Mouse (Mus musculus): ENCODE results near the gene 4930447C04Rik.

The 4930447C04Rik gene

DNA sequence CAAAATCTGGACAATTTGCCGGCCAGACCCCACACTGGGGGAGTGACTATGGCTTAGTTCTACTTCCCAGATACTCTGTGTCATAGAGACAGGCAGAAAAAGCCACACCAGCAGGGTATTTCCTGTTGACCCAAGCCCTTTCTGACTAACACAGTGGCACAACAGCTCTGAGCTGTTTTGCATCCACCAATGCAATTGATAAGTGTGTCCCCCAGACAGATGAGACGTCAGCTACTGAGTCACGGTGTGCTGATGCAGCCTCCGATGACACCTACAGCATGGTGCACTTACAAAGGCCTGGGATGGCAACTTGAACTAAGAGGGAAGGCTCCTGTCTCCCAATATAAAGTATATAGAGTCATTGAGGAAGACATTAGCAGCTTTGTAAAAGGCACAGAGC, 103.3 kb downstream of the 4930447C04Rik start:
- no peak for DNase-seq (ENCODE audit: low spot score)

DNA sequence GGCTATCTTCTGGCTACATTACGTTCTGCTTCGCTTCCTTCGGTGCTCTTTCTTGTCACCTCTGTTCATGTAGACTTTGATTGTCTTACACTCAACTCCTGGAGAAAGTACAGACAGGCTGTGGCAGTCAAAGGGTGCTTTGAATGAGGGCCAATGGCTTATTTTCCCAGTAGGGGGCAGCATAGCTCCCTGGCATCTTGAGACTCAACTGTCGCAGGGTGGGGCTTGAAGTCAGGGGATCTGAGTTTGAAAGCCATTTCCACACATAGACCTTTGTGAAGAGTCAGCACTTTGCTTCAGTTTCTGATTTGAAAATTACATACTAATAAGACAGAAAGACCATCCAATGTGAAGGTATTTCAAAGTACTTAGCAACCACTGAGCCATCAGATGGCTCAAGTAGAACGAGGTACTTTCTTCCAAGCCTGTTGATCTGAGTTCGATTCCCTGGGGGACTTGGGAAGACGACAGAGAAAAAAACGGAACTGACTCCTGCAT, 105.0 kb downstream of the 4930447C04Rik start:
- no peak for DNase-seq (ENCODE audit: low spot score)

DNA sequence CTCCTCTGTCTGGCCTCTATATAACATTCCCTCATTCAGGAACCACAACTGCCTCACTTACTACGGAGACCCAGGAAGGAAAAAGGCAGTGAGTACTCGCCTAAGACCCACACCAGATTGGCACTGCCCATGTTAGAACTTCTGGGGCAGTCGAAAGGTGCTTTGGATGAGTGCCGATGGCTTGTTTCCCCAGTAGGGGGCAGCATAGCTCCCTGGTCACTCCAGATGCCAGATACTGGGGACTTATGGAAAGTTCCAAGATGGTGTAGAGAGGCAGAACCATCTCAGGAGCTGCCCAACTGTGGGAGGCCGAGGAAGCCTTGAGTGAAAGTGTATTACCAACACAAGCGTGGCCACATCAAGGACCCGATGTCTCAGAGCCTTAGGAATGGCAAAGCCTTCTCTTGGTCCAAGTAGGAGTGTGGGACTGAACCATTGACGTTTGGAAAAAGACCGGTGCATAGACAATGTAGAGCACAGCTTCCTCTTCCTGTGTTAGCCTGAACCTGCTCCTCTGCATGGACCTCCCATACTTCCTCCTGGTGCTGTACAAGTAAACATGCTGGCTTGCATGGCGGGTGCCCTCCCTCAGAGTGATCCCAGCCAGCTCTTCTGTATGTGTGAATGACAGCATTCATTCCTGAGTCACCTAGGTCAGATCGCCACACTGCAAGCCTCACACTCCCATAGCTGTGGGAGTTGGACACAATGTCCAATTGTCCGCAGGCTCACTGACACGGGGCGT, 105.6 kb downstream of the 4930447C04Rik start:
- no peak for DNase-seq (ENCODE audit: low spot score)

DNA sequence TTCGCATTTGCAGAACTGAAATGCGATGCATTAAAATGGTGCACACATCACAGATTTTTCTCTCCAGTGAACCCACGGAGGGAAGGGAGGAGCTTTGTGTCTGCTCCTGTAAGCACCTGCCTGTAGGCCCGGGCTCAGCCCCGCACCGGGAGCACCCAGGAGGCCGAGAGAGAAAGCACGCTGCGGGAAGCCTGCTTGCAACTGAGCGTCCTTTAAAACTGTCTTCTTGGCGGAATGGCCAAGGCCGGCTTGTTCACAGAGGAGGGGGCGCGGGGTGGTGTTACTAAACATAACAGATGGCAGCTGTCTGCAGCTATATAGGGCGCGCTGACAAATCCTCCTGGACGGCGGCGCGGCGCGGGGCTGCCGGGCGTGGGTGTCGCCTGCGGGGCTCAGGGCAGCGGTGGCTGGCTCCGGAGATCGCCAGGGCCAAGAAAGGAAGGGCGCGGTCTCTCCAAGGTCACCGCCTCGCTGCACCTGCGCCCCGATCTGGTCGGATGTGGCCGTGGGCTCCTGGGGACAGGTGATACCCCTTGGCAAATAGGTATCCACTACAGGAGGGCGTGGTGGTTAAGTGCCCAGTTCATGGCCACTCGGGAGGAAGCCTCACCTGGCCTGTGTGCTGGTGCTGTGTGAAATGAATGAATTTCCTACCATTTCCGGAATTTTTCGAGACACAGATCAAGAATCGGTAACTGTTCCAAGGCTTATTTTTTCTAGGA, 108.7 kb downstream of the 4930447C04Rik start:
- DNase-seq (ENCODE audit: low spot score), result peak; percentile 18

All from layer of hippocampus, adult 9-10 months (tissue).